Mouse (Mus musculus): ENCODE results near the gene Ldlrap1. TPM values are rescaled to one million over a fixed set of nuclear protein-coding genes. Genes with fewer than 3 reads are reported as not detected.
A peak's percentile ranks its signal among the peaks of the same experiment; 100 is the strongest.
"Not testable (repeated sequence)": the region's sequence is repeated elsewhere in the genome, so short reads cannot be mapped to it uniquely, and the experiment has no call there.

Gene Ldlrap1
- polyA plus RNA-seq, 1 experiment from 2014 or later = 15.4 TPM

- H3K9me3 ChIP-seq (ENCODE audit: low read length) = no peaks in the 10 kb centered on the region
- 0 out of 2 replicates have a peak, but pooled peaks cover 2% of the 10 kb centered on the region for H3K36me3 ChIP-seq (replicated peaks; ENCODE audit: insufficient read depth, low read length)
- H3K27me3 ChIP-seq (ENCODE audit: insufficient read depth, low read length) = no peaks in the 10 kb centered on the region
- 73% methylated on average over 5 of the region's 5 CpGs for WGBS (ENCODE audit: insufficient replicate concordance)
- no peak overlapping the region for H3K4me2 ChIP-seq (ENCODE audit: low read depth, low read length)
- peaks cover 13% of the 10 kb centered on the region for H3K4me1 ChIP-seq (ENCODE audit: insufficient read depth)
- H3K4me3 ChIP-seq (ENCODE audit: low read depth, low read length) = no peak overlapping the region
- DNase-seq (no peak), ATAC-seq (no peak)
- H3K27ac ChIP-seq (ENCODE audit: low read depth) = no peak overlapping the region
- no peak for TF ChIP-seq EP300 (IDR thresholded peaks at IDR 0.05; ENCODE audit: low read depth)
- TF ChIP-seq CTCF (IDR thresholded peaks at IDR 0.05; ENCODE audit: low read depth) = no peak
- H3K9ac ChIP-seq (replicated peaks) = no peak overlapping the region
Observed at GRCm38 (mm10) chr4:134795819-134796485, 28.1 kb upstream of the Ldlrap1 start.

GRCm38 (mm10) chr4:134794959-134795358 lies 27.1 kb upstream of the Ldlrap1 start:
- not testable (repeated sequence) for H3K36me3 ChIP-seq (replicated peaks; ENCODE audit: insufficient read depth, low read length); H3K27ac ChIP-seq (ENCODE audit: low read depth); H3K4me2 ChIP-seq (ENCODE audit: low read depth, low read length); DNase-seq; ATAC-seq; H3K4me3 ChIP-seq (ENCODE audit: low read depth, low read length); H3K27me3 ChIP-seq (ENCODE audit: insufficient read depth, low read length); H3K9me3 ChIP-seq (ENCODE audit: low read length); H3K9ac ChIP-seq (replicated peaks)
- H3K4me1 ChIP-seq (ENCODE audit: insufficient read depth) = peaks cover 13% of the 10 kb centered on the region
- peak; percentile 45 for TF ChIP-seq CTCF (IDR thresholded peaks at IDR 0.05; ENCODE audit: low read depth)

- no peak for ATAC-seq
- Histone ChIP-seq H3K27me3 (ENCODE audit: insufficient read depth, low read length) (no peaks in the 10 kb centered on the region), H3K9ac (replicated peaks) (no peak overlapping the region), H3K4me1 (ENCODE audit: insufficient read depth) (peaks cover 10% of the 10 kb centered on the region), H3K4me2 (ENCODE audit: low read depth, low read length) (no peak overlapping the region), H3K36me3 (replicated peaks; ENCODE audit: insufficient read depth, low read length) (no peaks in the 10 kb centered on the region), H3K27ac (ENCODE audit: low read depth) (no peak overlapping the region), H3K9me3 (ENCODE audit: low read length) (no peaks in the 10 kb centered on the region), H3K4me3 (ENCODE audit: low read depth, low read length) (no peak overlapping the region)
- 40% methylated on average over 10 of the region's 10 CpGs for WGBS (ENCODE audit: insufficient replicate concordance)
- DNase-seq = peak; percentile 69
- TF ChIP-seq EP300 (IDR thresholded peaks at IDR 0.05; ENCODE audit: low read depth) (no peak), CTCF (IDR thresholded peaks at IDR 0.05; ENCODE audit: low read depth) (peak; percentile 84)
Observed at GRCm38 (mm10) chr4:134793213-134793956, 25.6 kb upstream of the Ldlrap1 start.

- no peaks in the 10 kb centered on the region for H3K9me3 ChIP-seq (ENCODE audit: low read length)
- 67% methylated on average over 6 of the region's 6 CpGs for WGBS (ENCODE audit: insufficient replicate concordance)
- no peak overlapping the region for H3K4me3 ChIP-seq (ENCODE audit: low read depth, low read length)
- DNase-seq (no peak), ATAC-seq (no peak)
- no peak overlapping the region for H3K9ac ChIP-seq (replicated peaks)
- H3K27ac ChIP-seq (ENCODE audit: low read depth) = no peak overlapping the region
- no peak overlapping the region for H3K4me2 ChIP-seq (ENCODE audit: low read depth, low read length)
- TF ChIP-seq CTCF (IDR thresholded peaks at IDR 0.05; ENCODE audit: low read depth) (no peak), EP300 (IDR thresholded peaks at IDR 0.05; ENCODE audit: low read depth) (no peak)
- H3K36me3 ChIP-seq (replicated peaks; ENCODE audit: insufficient read depth, low read length) = no peaks in the 10 kb centered on the region
- H3K27me3 ChIP-seq (ENCODE audit: insufficient read depth, low read length) = no peaks in the 10 kb centered on the region
- peaks cover 6% of the 10 kb centered on the region for H3K4me1 ChIP-seq (ENCODE audit: insufficient read depth)
Observed at GRCm38 (mm10) chr4:134791731-134792130, 23.9 kb upstream of the Ldlrap1 start.

GRCm38 (mm10) chr4:134786946-134787345 lies 19.1 kb upstream of the Ldlrap1 start:
- ATAC-seq = peak; percentile 66
- TF ChIP-seq CTCF (IDR thresholded peaks at IDR 0.05; ENCODE audit: low read depth) = peak; percentile 17; the same call in 1 of the 2 replicates
- no peak for TF ChIP-seq EP300 (IDR thresholded peaks at IDR 0.05; ENCODE audit: low read depth)
- Histone ChIP-seq H3K9me3 (ENCODE audit: low read length) (no peaks in the 10 kb centered on the region), H3K4me2 (ENCODE audit: low read depth, low read length) (no peak overlapping the region), H3K4me1 (ENCODE audit: insufficient read depth) (no peaks in the 10 kb centered on the region), H3K4me3 (ENCODE audit: low read depth, low read length) (no peak overlapping the region), H3K27me3 (ENCODE audit: insufficient read depth, low read length) (no peaks in the 10 kb centered on the region), H3K27ac (ENCODE audit: low read depth) (no peak overlapping the region), H3K9ac (replicated peaks) (no peak overlapping the region), H3K36me3 (replicated peaks; ENCODE audit: insufficient read depth, low read length) (no peaks in the 10 kb centered on the region)
- 20% methylated on average over 10 of the region's 10 CpGs for WGBS (ENCODE audit: insufficient replicate concordance)
- DNase-seq = peak; percentile 65

- Histone ChIP-seq H3K27ac (ENCODE audit: low read depth) (no peak overlapping the region), H3K4me1 (ENCODE audit: insufficient read depth) (no peaks in the 10 kb centered on the region), H3K27me3 (ENCODE audit: insufficient read depth, low read length) (no peaks in the 10 kb centered on the region), H3K4me3 (ENCODE audit: low read depth, low read length) (no peak overlapping the region), H3K9me3 (ENCODE audit: low read length) (no peaks in the 10 kb centered on the region), H3K4me2 (ENCODE audit: low read depth, low read length) (no peak overlapping the region), H3K36me3 (replicated peaks; ENCODE audit: insufficient read depth, low read length) (no peaks in the 10 kb centered on the region), H3K9ac (replicated peaks) (no peak overlapping the region)
- ATAC-seq (no peak), DNase-seq (peak; percentile 72)
- WGBS (ENCODE audit: insufficient replicate concordance) = 52% methylated on average over 5 of the region's 5 CpGs
- TF ChIP-seq CTCF (IDR thresholded peaks at IDR 0.05; ENCODE audit: low read depth) (peak; percentile 75), EP300 (IDR thresholded peaks at IDR 0.05; ENCODE audit: low read depth) (no peak)
Observed at GRCm38 (mm10) chr4:134784701-134785100, 16.9 kb upstream of the Ldlrap1 start.

Data from liver, postnatal 0 days (tissue).